Mouse (Mus musculus): ENCODE data around the gene Ccdc3.
A peak's percentile ranks its signal among the peaks of the same experiment; 100 is the strongest.
"Not testable (repeated sequence)": the region's sequence is repeated elsewhere in the genome, so short reads cannot be mapped to it uniquely, and the experiment has no call there.

Gene Ccdc3

GRCm38 (mm10) chr2:5215252-5215815 lies 77.8 kb downstream of the Ccdc3 start:
- no peak for DNase-seq

GRCm38 (mm10) chr2:5219206-5219605 lies 81.6 kb downstream of the Ccdc3 start:
- no peak for DNase-seq

GRCm38 (mm10) chr2:5219847-5220375 lies 82.3 kb downstream of the Ccdc3 start:
- DNase-seq = no peak

- DNase-seq = no peak
These were observed 85.0 kb downstream of the Ccdc3 start for GRCm38 (mm10) chr2:5222571-5222970.

- no peak for DNase-seq
These were observed 99.4 kb downstream of the Ccdc3 start for GRCm38 (mm10) chr2:5236846-5237482.

- DNase-seq = no peak
These were observed 100.3 kb downstream of the Ccdc3 start for GRCm38 (mm10) chr2:5237870-5238269.

GRCm38 (mm10) chr2:5239492-5239891 lies 101.9 kb downstream of the Ccdc3 start:
- DNase-seq = no peak

- peak; percentile 74 for DNase-seq
These were observed 103.9 kb downstream of the Ccdc3 start for GRCm38 (mm10) chr2:5241469-5241897.

- not testable (repeated sequence) for DNase-seq
These were observed 111.6 kb downstream of the Ccdc3 start for GRCm38 (mm10) chr2:5249199-5249598.

- DNase-seq = peak; percentile 88
These were observed 112.4 kb downstream of the Ccdc3 start for GRCm38 (mm10) chr2:5249969-5250368.

GRCm38 (mm10) chr2:5258250-5258649 lies 120.7 kb downstream of the Ccdc3 start:
- DNase-seq = no peak

GRCm38 (mm10) chr2:5262279-5262678 lies 124.7 kb downstream of the Ccdc3 start:
- no peak for DNase-seq

- DNase-seq = no peak
These were observed 130.4 kb downstream of the Ccdc3 start for GRCm38 (mm10) chr2:5267980-5268379.

Measured in right cerebral cortex, adult 18-20 months (tissue).